Mouse (Mus musculus): Measurements from ENCODE around the gene Cd40lg.

The Cd40lg gene

GRCm38 (mm10) chrX:57211876-57212275 lies at the start of gene Cd40lg:
TSS of gene Cd40lg (plus strand) at chrX:57212143.
- DNase-seq, result no peak

DNA sequence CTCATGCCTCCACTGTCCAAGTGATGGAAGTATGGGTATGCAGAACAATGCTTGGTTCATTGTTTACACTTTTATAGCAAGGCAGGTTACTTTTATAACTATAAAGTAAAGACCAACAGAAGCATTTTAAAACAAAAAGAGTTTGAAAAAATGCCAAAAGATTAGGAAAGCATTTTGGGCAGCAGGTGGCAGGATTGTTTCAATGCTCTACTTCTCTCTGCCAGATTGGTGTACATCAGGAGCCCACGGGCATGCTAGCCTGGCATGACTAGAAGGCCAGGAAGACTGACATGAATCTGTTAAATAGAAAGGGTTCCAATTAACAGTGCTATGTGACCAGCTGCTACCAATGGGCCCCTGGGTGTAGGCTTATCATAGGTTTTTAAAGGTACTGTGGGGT lies 45.4 kb upstream of the Cd40lg start:
- no peak for DNase-seq

DNA sequence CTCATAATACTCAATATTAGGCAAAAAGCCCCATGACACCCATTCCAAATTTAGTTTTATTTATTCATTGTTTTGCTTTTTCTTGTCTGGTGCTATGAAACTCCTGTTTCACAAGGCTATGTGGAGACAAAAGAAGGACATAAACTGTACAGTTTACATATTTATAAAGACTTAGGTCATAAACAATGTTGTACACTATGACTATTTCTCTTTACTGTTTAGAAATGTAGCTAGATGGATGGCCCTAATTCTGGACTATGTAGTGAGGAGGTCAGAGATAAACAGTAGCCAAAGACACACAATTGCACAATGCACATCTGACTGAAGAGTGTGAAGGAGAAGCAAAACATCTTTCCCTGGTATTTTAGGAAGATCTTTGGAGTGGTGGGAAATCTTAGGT lies 40.7 kb upstream of the Cd40lg start:
- no peak for DNase-seq

DNA sequence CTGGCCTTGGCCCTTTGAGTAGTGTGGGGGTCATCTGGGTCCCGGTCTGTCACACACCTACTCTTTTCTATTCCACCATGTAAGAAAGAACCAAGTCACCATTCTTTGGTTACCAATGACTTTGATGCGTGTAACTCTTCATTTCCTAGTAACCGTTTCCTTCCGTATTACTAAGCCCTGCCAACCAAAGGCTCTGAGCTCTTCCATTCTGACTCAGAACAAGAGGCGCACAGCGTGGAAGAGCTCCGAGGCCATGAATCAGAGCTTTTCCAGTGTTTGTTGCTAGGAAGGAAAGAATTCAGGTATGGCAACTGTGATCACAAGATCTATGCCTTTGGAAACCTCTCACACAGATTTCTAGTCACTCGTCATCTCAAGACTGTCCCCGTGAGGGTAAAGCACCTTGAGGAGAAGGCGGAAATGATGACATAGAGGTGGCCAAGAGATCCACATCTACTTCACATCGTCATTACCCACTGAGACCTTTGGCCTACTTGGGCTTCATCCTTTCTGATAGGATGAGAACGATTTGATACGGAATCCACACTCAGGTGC lies 34.6 kb upstream of the Cd40lg start:
- no peak for DNase-seq

GRCm38 (mm10) chrX:57182470-57182869 lies 29.5 kb upstream of the Cd40lg start:
- no peak for DNase-seq

DNA sequence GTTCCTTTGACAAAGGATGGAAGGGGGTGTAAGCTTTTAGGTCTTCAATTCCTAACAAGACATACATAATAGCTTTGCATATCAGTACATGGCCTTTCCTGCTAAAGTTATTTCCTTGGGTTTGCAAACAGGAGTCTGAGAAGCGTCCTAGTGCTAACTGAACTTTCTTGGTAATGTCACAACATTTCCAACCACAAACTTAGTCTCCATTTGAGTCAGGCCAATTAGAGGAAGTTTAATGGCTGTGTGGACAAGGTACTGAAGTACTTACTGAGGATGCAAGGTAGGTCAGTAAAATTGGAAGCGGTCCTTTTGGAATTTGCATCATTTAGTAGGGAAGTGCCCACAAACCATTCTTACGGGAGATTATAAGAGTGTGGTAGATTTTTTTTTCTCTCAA lies 28.6 kb upstream of the Cd40lg start:
- DNase-seq, result no peak

DNA sequence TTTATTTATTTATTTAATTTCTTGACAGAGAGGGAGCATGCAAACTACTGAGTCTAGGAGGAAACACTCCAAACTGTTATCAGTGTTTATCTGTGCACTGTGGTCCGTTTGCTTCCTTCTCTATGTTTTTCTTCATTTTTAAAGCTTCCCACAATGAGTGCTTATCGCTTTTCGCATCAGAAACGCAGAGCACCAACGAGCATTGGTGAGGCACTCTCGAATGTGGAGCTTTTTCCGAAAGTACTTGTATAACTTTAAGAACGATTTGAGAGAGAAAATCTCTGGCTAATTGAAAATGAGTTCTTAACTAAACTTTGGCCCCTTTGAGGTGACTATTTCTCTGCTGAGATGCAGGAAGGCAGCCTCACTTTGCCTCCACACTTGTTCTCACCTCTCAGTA lies 24.6 kb upstream of the Cd40lg start:
- no peak for DNase-seq

DNA sequence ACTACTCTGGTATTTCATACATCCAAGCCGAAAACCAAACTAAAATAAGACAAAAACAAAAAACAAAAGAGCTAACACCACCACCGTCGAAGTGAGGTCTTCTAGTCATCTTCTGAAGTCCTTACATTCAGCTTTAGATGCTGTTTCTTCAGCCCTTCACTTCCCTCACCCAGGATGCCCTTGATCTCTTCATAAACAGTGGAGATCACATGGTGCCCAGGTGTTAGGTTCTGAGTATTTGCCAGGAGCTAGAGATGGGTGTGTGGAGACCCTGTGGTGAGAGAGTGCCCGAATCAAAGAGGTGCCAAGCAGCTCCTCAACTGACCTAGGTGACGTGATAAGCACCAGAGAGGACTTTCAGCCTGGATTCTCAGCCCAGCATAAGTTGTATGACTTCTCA lies 22.6 kb upstream of the Cd40lg start:
- no peak for DNase-seq

GRCm38 (mm10) chrX:57196319-57196718 lies 15.6 kb upstream of the Cd40lg start:
- no peak for DNase-seq

- DNase-seq, result no peak
Measured at GRCm38 (mm10) chrX:57198036-57198435, 13.9 kb upstream of the Cd40lg start.

GRCm38 (mm10) chrX:57200397-57200796 lies 11.5 kb upstream of the Cd40lg start:
- DNase-seq, result no peak

DNA sequence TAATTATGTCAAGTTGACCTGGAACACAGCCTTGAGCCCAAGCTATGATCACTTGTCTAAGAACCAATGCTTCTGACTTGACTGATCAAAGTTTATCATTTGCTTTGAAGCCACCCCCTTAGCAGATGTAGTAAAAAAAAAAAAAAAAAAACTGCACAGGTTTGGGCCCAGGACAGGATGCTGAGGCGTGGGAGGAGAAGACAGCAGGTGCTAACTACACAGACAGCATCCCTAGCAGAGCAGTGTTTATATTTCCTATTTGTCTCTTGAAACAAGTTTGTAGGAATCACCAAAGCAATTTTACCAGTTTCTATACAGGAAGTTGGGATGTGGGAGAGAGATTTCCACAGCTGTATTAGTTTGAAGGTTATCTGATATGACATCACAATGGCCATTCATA lies 1.4 kb upstream of the Cd40lg start:
- DNase-seq, result no peak

DNA sequence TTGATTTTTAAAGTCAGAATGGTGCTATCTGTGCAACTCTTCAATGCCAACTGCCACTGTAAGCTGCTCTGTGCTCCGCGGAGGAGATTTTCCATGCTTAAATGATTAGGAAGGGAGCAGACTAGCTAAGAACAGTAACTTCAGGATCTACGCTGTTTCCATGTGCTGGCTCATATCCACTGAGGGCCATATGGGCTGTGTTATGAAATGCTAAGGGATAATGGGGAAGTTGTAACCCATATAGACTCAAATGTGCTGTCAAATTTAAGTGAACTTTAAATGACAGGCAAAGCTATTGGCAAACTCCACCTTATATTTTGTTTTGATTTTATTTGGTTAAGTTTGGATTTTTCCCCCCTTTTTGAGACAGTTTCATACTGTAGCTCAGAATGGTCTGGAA lies 919 bp downstream of the Cd40lg start:
- DNase-seq, result no peak

- DNase-seq, result peak; percentile 3
Measured at GRCm38 (mm10) chrX:57215495-57215894, 3.6 kb downstream of the Cd40lg start.

DNA sequence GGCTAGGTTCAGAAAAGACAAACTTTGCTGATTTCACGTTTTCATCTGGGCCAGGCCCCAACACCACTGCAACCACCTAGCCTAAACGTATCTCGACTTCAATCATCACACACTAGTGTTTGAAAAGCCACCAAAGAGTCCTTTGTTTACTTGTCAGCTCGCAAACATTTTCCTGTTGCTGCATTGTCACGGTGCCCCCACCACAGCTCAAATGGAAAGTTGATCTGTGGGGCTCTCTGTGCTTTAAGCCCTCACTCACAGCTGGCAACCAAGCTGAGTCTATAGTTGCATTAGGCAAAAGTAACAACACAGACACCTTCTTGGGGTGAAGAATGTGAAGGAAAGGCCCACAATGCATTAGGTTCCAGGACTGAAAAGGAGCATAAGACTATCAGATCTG lies 4.3 kb downstream of the Cd40lg start:
- no peak for DNase-seq

- DNase-seq, result no peak
Measured at GRCm38 (mm10) chrX:57219563-57219962, 7.6 kb downstream of the Cd40lg start.

- DNase-seq, result no peak
Measured at GRCm38 (mm10) chrX:57221881-57222280, 9.9 kb downstream of the Cd40lg start.

DNA sequence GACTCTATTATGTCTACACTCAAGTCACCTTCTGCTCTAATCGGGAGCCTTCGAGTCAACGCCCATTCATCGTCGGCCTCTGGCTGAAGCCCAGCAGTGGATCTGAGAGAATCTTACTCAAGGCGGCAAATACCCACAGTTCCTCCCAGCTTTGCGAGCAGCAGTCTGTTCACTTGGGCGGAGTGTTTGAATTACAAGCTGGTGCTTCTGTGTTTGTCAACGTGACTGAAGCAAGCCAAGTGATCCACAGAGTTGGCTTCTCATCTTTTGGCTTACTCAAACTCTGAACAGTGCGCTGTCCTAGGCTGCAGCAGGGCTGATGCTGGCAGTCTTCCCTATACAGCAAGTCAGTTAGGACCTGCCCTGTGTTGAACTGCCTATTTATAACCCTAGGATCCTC lies 11.4 kb downstream of the Cd40lg start:
- no peak for DNase-seq

DNA sequence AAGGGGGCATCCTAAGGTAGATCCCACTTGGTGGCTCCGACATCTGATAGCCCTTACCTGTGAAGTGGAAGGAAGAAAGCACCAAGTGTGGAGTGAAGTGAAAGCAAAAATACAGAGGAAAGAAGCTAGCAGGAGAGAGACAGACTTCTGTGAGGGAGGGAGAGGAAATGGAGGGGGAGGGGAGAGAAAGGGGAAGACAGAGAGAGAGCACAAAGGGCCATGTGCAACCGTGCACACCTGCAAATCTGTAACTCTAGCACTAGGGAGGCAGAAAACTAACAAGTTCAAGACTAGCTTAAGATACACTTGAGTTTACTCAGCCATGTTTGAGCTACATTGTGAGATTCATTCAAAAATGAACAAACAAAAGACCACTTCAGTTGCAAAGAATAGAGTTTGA lies 16.2 kb downstream of the Cd40lg start:
- no peak for DNase-seq

- DNase-seq, result no peak
Measured at GRCm38 (mm10) chrX:57233596-57233995, 21.7 kb downstream of the Cd40lg start.

DNA sequence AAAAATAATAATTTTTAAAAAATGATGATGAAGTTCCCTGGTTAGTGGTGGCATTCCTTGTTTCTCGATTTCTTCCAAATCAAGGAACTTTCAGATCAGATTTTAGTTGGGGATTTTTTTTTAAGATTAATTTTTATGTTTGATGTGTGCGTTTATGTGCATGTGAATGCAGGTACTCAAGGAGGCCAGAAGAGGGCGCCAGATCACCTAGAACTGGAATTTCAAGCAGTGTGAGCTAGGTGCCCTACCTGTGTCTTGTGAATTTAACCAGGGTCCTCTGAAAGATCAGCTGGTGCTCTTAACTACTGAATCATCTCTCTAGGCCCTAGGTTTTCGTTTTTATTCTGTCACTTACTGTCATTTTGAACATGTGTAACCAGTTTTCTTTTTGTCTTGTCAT lies 24.0 kb downstream of the Cd40lg start:
- no peak for DNase-seq

DNA sequence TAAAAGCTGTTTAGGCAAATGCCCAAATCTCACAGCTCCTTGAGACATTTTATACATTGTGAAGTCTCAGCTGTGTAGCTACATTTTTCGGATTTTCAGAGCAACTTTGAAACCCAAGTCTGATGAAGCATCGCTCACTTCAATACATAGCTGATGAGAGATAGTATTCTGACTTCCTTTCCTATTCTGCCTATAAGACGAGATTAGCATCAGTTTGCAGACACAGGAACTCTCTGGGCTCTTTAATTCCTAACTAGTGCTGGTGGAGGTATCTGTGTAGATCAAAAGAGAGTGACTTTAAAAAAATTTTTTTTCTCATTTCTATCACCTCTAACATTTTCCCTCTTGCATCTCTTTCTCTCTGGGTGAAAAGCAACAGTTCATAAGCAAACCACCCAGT lies 26.6 kb downstream of the Cd40lg start:
- DNase-seq, result no peak

DNA sequence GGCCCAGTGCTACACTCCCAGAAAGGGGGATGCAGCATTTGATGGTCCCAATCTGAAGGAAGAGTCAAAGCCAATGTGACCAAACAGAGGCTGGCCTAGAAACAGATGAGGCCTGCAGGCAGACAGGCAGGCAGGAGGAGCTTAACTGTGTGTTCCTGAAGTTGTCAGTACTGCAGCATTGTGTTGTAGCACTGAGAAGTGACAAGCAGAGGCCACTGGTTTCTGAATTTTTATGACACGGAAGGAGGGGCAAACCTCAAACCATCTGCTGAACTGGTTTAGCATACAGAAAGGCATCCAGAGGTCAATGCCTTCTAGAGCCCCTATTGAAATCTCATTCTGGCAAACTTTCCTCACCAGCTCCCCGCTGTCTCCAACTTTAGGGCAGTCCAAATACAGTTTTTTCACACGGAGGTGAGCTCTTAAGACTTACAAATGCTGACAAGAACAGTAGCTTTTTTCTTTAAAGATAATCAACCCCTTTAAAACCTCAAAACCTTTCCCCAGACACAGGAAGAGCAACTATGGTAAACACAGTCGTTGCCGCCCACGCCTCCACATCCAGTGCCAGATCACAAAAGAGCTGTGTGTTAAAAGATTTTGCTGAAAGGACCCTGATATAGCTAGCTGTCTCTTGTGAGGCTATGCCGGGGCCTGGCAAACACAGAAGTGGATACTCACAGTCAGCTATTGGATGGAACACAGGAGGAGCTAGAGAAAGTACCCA lies 41.5 kb downstream of the Cd40lg start:
- no peak for DNase-seq

DNA sequence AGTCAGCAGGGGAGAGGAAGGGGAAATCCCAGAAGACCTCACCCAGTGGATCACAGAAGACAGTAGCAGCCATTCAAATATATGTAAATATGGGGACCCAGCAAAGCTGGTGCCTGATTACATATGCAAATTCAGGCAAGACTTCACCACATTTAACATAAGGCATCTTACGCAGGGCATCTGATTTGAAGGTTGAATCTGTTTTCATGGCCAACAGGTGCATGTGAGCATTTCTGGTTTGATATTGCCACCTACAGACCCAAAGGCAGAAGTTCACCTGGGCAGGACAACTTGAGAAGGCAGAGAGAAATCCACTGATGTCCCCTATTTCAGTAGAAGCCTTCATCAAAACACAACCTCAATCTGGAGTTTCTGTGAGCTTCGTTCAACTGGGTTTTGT lies 48.8 kb downstream of the Cd40lg start:
- peak; percentile 10 for DNase-seq

DNA sequence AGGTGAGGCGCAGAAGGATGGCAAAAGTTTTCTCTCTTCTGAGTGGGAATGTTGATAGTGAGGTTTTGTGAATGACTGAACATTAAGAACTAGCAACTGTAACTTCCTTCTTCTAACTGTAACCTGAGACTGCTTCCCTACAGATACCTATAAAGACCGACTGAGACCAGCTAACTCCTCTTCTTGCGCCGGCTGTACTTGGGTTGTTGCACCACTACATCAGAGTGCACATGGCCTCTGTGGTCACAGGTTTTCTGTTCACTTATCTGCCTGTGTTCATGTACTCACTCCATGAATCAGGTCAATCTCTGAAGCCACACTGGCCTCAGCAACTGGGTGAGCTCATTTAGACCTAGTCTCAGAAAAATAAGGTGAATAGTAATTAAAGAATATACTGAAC lies 51.6 kb downstream of the Cd40lg start:
- DNase-seq, result no peak
